Mouse (Mus musculus) myocyte (in vitro differentiated cells): ENCODE data around the gene Col1a2.

Experiments
- CEBPB ChIP-seq: IDR thresholded peaks from 2 replicates; pipeline ENCODE4 v1.6.1; 2011; ENCODE audit warnings: mild to moderate bottlenecking, moderate library complexity; ENCODE audit not compliant: poor library complexity, insufficient read depth, severe bottlenecking
- E2F4 ChIP-seq: IDR thresholded peaks from one replicate; pipeline ENCODE4 v1.6.1; 2011; ENCODE audit warnings: mild to moderate bottlenecking, control low read depth, moderate library complexity; ENCODE audit not compliant: insufficient read depth
- MAX ChIP-seq: IDR thresholded peaks from one replicate; pipeline ENCODE4 v1.6.1; 2011; ENCODE audit warnings: low read depth, mild to moderate bottlenecking, control low read depth
- MYOD1 ChIP-seq, 3 experiments: IDR thresholded peaks; one replicate each; pipeline ENCODE4 v1.6.1; 2011; ENCODE audit warnings: control low read depth in 2 of 3, low read depth in 2 of 3, mild to moderate bottlenecking in 2 of 3, moderate library complexity in 1 of 3; ENCODE audit not compliant: insufficient read length in 2 of 3, control insufficient read depth in 1 of 3
- MYOG ChIP-seq, 3 experiments: IDR thresholded peaks; one replicate each; pipeline ENCODE4 v1.6.1; 2011; ENCODE audit warnings: control low read depth in 2 of 3, low read depth in 2 of 3, mild to moderate bottlenecking in 2 of 3; ENCODE audit not compliant: insufficient read length in 2 of 3, control insufficient read depth in 1 of 3, insufficient read depth in 1 of 3
- POLR2A ChIP-seq: IDR thresholded peaks from one replicate; pipeline ENCODE4 v1.6.1; 2011; ENCODE audit warnings: low read depth, mild to moderate bottlenecking, control low read depth, moderate library complexity; ENCODE audit not compliant: insufficient read length
- POLR2AphosphoS2 ChIP-seq: IDR thresholded peaks from one replicate; pipeline ENCODE4 v1.6.1; 2011; ENCODE audit warnings: low read depth, control low read depth; ENCODE audit not compliant: insufficient read length
- SRF ChIP-seq: IDR thresholded peaks from one replicate; pipeline ENCODE4 v1.6.1; 2011; ENCODE audit warnings: low read depth; ENCODE audit not compliant: control insufficient read depth, insufficient read length
- TCF12 ChIP-seq: IDR thresholded peaks from one replicate; pipeline ENCODE4 v1.6.1; 2011; ENCODE audit warnings: mild to moderate bottlenecking, control low read depth; ENCODE audit not compliant: poor library complexity, insufficient read depth, severe bottlenecking
- USF1 ChIP-seq: IDR thresholded peaks from one replicate; pipeline ENCODE4 v1.6.1; 2011; ENCODE audit warnings: low read depth, mild to moderate bottlenecking, control low read depth, moderate library complexity

- TF ChIP-seq POLR2A (no peak), POLR2AphosphoS2 (no peak), USF1 (no peak), MAX (no peak), SRF (no peak), CEBPB (no peak), MYOG (IDR thresholded peaks at IDR 0.05; ENCODE audit: control insufficient read depth in 1 of 3, insufficient read depth in 1 of 3, insufficient read length in 2 of 3, low read depth in 2 of 3) (no peak), E2F4 (no peak), MYOD1 (IDR thresholded peaks at IDR 0.05; ENCODE audit: control insufficient read depth in 1 of 3, insufficient read length in 2 of 3, low read depth in 2 of 3) (no peak), TCF12 (no peak)
Measured at GRCm38 (mm10) chr6:4563477-4563876, 58.9 kb downstream of the Col1a2 start.
